Mouse (Mus musculus) cerebellum, adult 2 months (tissue): ENCODE results near the gene Kcnj16.

Experiments
- CTCF ChIP-seq: fragments of 200-500 bp; IDR thresholded peaks from 2 replicates; pipeline ENCODE4 v1.5.1; 2011; ENCODE audit warnings: low read depth, mild to moderate bottlenecking, control low read depth, low read length, moderate library complexity, borderline replicate concordance; ENCODE audit not compliant: insufficient read depth
- POLR2A ChIP-seq: fragments of 200-500 bp; IDR thresholded peaks from 2 replicates; pipeline ENCODE4 v1.6.1; 2011; ENCODE audit warnings: low read length, control low read depth, borderline replicate concordance; ENCODE audit not compliant: insufficient read depth

DNA sequence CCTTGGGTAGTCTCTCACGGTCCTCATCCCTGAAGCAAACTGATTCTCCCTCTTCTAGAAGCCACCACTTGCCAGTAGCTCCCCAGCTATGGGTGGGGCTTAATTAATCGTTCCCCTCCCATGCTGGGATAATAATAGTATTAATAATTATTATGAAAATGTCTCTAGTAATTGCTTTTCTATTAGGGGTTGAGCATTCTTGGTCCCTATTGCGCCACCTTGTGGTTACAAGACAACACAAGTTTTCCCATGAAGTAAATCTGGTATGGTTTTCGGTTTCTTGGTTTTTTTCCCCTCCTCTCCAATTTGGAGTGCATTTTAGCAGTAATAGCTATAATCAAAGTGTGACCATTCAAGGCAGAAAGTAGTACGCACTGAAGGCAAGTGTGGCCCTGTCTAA lies 74.3 kb downstream of the Kcnj16 start:
- no peak for TF ChIP-seq CTCF
- no peak for TF ChIP-seq POLR2A
